Mouse (Mus musculus) lung, embryonic 15.5 days (tissue): Measurements from ENCODE around the gene Trim44. TPM values are rescaled to one million over a fixed set of nuclear protein-coding genes. Genes with fewer than 3 reads are reported as not detected.

Source experiments
- ATAC-seq: fragments of 200-750 bp; cut with Nextera tagmentation; 2 replicates; pipeline ENCODE4 v1.8.0; 2017; ENCODE audit warnings: moderate number of reproducible peaks, borderline replicate concordance; ENCODE audit not compliant: low FRiP score, low TSS enrichment; ENCODE audit errors: extremely low read depth
- H3K27ac ChIP-seq: fragments of 300-500 bp; sonication (generic); 2 replicates; pipeline ENCODE4 v1.5.1; 2015; ENCODE audit warnings: moderate library complexity, mild to moderate bottlenecking, inconsistent platforms
- H3K27me3 ChIP-seq: fragments of 300-500 bp; sonication (generic); 2 replicates; pipeline ENCODE4 v1.6.1; 2015; ENCODE audit warnings: inconsistent platforms
- H3K36me3 ChIP-seq: fragments of 300-500 bp; sonication (generic); 2 replicates; pipeline ENCODE4 v1.6.1; 2015; ENCODE audit warnings: inconsistent platforms
- H3K4me1 ChIP-seq: fragments of 300-500 bp; sonication (generic); 2 replicates; pipeline ENCODE4 v1.6.1; 2015; ENCODE audit warnings: inconsistent platforms
- H3K4me2 ChIP-seq: fragments of 300-500 bp; sonication (generic); 2 replicates; pipeline ENCODE4 v1.6.1; 2015; ENCODE audit warnings: inconsistent platforms, mild to moderate bottlenecking, moderate library complexity
- H3K4me3 ChIP-seq: fragments of 300-500 bp; sonication (generic); 2 replicates; pipeline ENCODE4 v1.5.1; 2015; ENCODE audit warnings: mild to moderate bottlenecking, inconsistent platforms
- H3K9ac ChIP-seq: fragments of 300-500 bp; sonication (generic); 2 replicates; pipeline ENCODE4 v1.6.1; 2015; ENCODE audit warnings: inconsistent platforms
- H3K9me3 ChIP-seq: fragments of 300-500 bp; sonication (generic); 2 replicates; pipeline ENCODE4 v1.6.1; 2016; ENCODE audit warnings: inconsistent platforms
- WGBS: fragments of 180-500 bp; shearing (Covaris S2); methylation state at CpG from one replicate; pipeline ENCODE4 v1.1.7; 2015; 5-methylcytosine and 5-hydroxymethylcytosine counted together
- polyA plus RNA-seq: library from polyadenylated mRNA; unstranded; fragments of >200 nt; fragmentation: Nextera tagmentation; extraction: Ambion mirVana; gene quantifications from 2 replicates; pipeline ENCODE4 v1.2.1, GENCODE M21; 2015

The Trim44 gene
- polyA plus RNA-seq, 1 experiment from 2014 or later: 27.8 TPM

GRCm38 (mm10) chr2:102403306-102403705, 4.3 kb downstream of the Trim44 start:
- ATAC-seq: no peak
- H3K36me3 ChIP-seq: no peaks in the 10 kb centered on the region
- H3K27me3 ChIP-seq: no peaks in the 10 kb centered on the region
- H3K9me3 ChIP-seq: no peaks in the 10 kb centered on the region
- H3K4me1 ChIP-seq: peaks cover 39% of the 10 kb centered on the region
- H3K27ac ChIP-seq: no peak overlapping the region
- WGBS: 76% methylated on average over 4 of the region's 4 CpGs
- H3K9ac ChIP-seq: no peak overlapping the region
- H3K4me3 ChIP-seq: no peak overlapping the region
- H3K4me2 ChIP-seq: no peak overlapping the region

GRCm38 (mm10) chr2:102401352-102401692, 6.3 kb downstream of the Trim44 start:
- Histone ChIP-seq H3K4me1 (peaks cover 23% of the 10 kb centered on the region), H3K4me2 (peak overlapping the region; percentile 84), H3K27me3 (no peaks in the 10 kb centered on the region), H3K36me3 (no peaks in the 10 kb centered on the region), H3K9ac (peak overlapping the region; percentile 79), H3K27ac (peak overlapping the region; percentile 96), H3K4me3 (peak overlapping the region; percentile 73), H3K9me3 (no peaks in the 10 kb centered on the region)
- WGBS: 11% methylated on average over 6 of the region's 6 CpGs
- ATAC-seq: no peak

GRCm38 (mm10) chr2:102400605-102401351, 6.8 kb downstream of the Trim44 start:
- ATAC-seq: peak; percentile 94
- Histone ChIP-seq H3K36me3 (no peaks in the 10 kb centered on the region), H3K4me1 (peaks cover 21% of the 10 kb centered on the region), H3K27me3 (no peaks in the 10 kb centered on the region), H3K4me2 (peak overlapping the region; percentile 84), H3K9ac (peak overlapping the region; percentile 79), H3K9me3 (no peaks in the 10 kb centered on the region), H3K4me3 (peak overlapping the region; percentile 73), H3K27ac (peak overlapping the region; percentile 96)
- under 1% methylated on average over 64 of the region's 94 CpGs for WGBS

DNA sequence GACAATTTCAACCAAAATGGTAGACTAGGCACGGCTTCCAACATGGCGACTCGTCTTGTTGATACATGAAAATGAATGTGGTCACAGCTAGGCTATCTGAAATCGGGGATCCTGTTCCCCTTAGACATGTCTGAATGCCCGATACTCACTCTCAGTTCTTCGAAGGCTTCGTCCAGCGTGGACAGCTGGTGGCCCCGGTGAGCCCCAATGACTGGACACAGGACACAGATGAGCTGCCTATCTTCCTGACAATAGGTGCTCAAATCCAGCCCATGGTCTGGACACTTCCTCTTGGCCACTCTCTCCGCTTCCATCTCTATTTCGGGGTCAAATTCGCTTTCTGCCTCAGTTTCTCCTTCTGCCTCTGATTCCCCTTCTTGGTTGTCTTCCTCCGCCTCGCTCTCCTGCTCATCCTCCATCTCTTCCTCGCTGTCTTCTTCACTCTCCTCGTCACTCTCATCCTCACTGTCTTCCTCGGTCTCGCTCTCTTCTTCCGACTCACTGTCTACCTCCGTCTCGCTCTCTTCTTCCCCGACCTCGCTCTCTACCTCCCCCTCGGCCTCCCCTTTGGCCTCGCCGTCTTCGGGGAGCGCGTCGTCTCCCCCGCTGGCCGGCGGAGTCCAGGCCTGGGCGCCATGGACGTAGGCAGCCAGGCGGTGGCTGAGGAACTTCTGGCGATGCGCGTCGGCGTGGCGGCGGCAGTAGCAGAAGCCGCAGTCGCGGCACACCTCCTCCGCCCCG, 7.6 kb downstream of the Trim44 start:
- Histone ChIP-seq H3K4me2 (peak overlapping the region; percentile 84), H3K27ac (peak overlapping the region; percentile 96), H3K9me3 (no peaks in the 10 kb centered on the region), H3K36me3 (no peaks in the 10 kb centered on the region), H3K27me3 (no peaks in the 10 kb centered on the region), H3K9ac (peak overlapping the region; percentile 79), H3K4me3 (peak overlapping the region; percentile 73), H3K4me1 (peaks cover 21% of the 10 kb centered on the region)
- ATAC-seq: no peak
- 33% methylated on average over 48 of the region's 48 CpGs for WGBS

DNA sequence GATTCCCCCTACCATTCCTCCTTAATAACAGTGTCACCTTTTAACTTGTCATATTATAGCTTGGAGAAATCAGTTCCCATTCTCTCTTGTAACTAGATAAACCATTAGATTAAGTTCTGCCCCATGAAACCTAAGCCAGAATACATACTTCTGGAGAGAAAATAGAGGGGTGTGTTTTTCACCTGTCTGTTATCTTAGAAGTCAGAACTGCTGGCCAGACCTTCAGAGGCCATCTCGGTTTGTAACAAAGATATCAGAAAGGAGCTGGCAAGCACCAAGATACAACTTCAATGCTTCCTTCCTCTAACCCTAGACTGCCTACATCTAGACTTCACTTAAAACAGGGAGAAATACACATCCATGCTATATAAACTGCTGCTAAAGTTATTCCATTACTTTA, 11.1 kb downstream of the Trim44 start:
- H3K27me3 ChIP-seq: no peaks in the 10 kb centered on the region
- H3K4me1 ChIP-seq: peaks cover 19% of the 10 kb centered on the region
- H3K9ac ChIP-seq: no peak overlapping the region
- 68% methylated on average over 1 of the region's 1 CpGs for WGBS
- ATAC-seq: no peak
- no peak overlapping the region for H3K4me3 ChIP-seq
- H3K27ac ChIP-seq: no peak overlapping the region
- no peak overlapping the region for H3K4me2 ChIP-seq
- no peaks in the 10 kb centered on the region for H3K36me3 ChIP-seq
- H3K9me3 ChIP-seq: no peaks in the 10 kb centered on the region

GRCm38 (mm10) chr2:102393457-102393856, 14.2 kb downstream of the Trim44 start:
- Histone ChIP-seq H3K27ac (no peak overlapping the region), H3K9me3 (no peaks in the 10 kb centered on the region), H3K27me3 (no peaks in the 10 kb centered on the region), H3K4me3 (no peak overlapping the region), H3K36me3 (no peaks in the 10 kb centered on the region), H3K9ac (no peak overlapping the region), H3K4me2 (no peak overlapping the region), H3K4me1 (0 out of 2 replicates have a peak, but pooled peaks cover 2% of the 10 kb centered on the region)
- ATAC-seq: no peak
- 80% methylated on average over 1 of the region's 1 CpGs for WGBS

DNA sequence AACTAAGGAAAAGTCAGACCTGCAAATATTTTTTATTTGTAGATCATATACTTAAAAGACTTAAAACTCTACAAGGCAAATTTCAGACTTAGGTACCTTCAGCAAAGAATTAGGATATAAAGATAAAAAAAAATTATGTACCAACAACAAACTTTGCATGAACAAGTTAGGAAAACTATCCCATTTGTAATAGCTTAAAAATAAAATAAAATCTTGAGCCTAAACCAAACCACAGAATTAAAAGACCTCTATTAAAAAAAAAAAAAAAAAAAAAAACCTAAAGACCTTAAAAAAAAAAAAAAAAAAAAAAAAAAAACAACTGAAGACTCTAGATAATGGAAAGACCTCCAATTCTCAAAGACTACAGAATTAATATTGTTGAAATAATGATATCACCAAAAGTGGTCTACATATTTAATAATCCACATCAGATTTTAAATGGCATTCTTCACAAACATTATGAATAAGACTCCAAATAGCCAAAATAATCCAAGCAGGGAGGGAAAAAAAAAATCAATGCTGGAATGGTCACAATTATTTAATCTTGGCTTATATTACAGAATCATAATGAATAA, 22.2 kb downstream of the Trim44 start:
- no peaks in the 10 kb centered on the region for H3K27me3 ChIP-seq
- no peak overlapping the region for H3K9ac ChIP-seq
- H3K27ac ChIP-seq: no peak overlapping the region
- no peaks in the 10 kb centered on the region for H3K9me3 ChIP-seq
- no peak overlapping the region for H3K4me2 ChIP-seq
- ATAC-seq: no peak
- H3K4me3 ChIP-seq: no peak overlapping the region
- H3K4me1 ChIP-seq: peaks cover 20% of the 10 kb centered on the region
- peaks cover 3% of the 10 kb centered on the region; the same call in 1 of the 2 replicates for H3K36me3 ChIP-seq

- ATAC-seq: no peak
- H3K9me3 ChIP-seq: no peaks in the 10 kb centered on the region
- no peak overlapping the region for H3K4me2 ChIP-seq
- H3K27me3 ChIP-seq: no peaks in the 10 kb centered on the region
- no peak overlapping the region for H3K4me3 ChIP-seq
- peaks cover 3% of the 10 kb centered on the region; the same call in 1 of the 2 replicates for H3K36me3 ChIP-seq
- H3K9ac ChIP-seq: no peak overlapping the region
- peaks cover 20% of the 10 kb centered on the region for H3K4me1 ChIP-seq
- WGBS: 55% methylated on average over 1 of the region's 1 CpGs
- H3K27ac ChIP-seq: no peak overlapping the region
Observed at GRCm38 (mm10) chr2:102384496-102384895, 23.1 kb downstream of the Trim44 start.

DNA sequence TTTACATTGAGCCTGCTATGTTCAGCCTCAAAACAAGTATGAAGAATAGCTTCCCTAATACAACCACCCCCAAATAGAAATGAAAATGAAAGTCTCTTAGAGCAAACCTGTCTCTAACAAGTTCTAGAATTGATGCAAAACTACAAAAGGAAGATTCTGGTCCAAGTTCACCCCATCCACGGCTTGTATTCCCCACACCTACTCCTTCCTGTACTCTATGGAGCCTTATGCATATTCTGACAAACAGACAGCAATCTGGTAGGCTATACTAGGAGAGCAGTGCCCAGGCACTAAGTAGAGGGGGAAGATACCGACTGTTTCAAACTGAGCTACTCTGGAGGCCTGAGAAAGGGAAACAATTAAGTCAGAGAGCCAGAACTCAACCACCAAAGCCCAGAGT, 23.6 kb downstream of the Trim44 start:
- Histone ChIP-seq H3K4me2 (no peak overlapping the region), H3K4me3 (no peak overlapping the region), H3K9me3 (no peaks in the 10 kb centered on the region), H3K36me3 (peaks cover 3% of the 10 kb centered on the region; the same call in 1 of the 2 replicates), H3K27ac (no peak overlapping the region), H3K9ac (no peak overlapping the region), H3K4me1 (peaks cover 20% of the 10 kb centered on the region), H3K27me3 (no peaks in the 10 kb centered on the region)
- ATAC-seq: no peak
- 42% methylated on average over 2 of the region's 2 CpGs for WGBS

DNA sequence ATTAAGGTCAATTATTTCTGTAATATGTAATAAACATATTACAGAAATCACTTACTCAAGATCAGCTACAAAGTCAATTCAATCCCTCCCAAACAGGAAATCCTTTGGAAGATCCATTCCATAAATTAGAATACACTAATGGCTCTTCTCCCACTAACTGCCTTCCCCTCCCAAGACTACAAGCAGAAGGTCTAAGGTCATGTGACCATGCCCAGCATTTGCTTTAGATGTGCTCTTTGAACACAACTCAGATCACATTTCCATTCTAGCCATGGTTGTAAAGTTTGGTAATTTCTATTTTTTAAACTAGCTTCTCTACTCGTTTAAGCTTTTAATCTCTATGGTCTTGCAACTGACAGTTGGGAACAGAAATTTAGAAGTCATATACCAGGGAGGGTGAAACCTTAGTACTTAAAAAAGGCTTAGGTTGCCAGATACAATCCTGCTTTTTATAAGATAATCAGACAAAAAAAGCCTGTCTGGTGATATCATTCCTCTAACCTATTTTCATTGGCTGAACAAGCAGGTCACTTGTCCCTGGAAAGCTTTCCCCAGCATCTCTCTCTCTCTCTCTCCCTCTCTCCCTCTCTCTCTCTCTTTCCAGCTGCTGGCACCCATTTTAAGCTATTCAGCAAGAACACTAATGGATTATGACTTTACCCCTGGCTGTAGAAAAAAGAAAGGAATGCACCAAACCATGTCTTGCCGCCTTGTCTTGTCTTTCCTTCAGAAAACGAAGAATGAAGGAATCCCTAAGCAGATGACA, 24.4 kb downstream of the Trim44 start:
- Histone ChIP-seq H3K9ac (no peak overlapping the region), H3K4me3 (no peak overlapping the region)

GRCm38 (mm10) chr2:102382519-102382918, 25.1 kb downstream of the Trim44 start:
- H3K9ac ChIP-seq: no peak overlapping the region
- peaks cover 20% of the 10 kb centered on the region for H3K4me1 ChIP-seq
- WGBS: 62% methylated on average over 3 of the region's 3 CpGs
- H3K27me3 ChIP-seq: no peaks in the 10 kb centered on the region
- ATAC-seq: no peak
- peaks cover 3% of the 10 kb centered on the region; the same call in 1 of the 2 replicates for H3K36me3 ChIP-seq
- no peak overlapping the region for H3K4me2 ChIP-seq
- H3K9me3 ChIP-seq: no peaks in the 10 kb centered on the region
- no peak overlapping the region for H3K4me3 ChIP-seq
- no peak overlapping the region for H3K27ac ChIP-seq

More for the DNA sequence above, 24.4 kb downstream of the Trim44 start:
- ATAC-seq: no peak
- H3K4me1 ChIP-seq: peaks cover 20% of the 10 kb centered on the region
- H3K9me3 ChIP-seq: no peaks in the 10 kb centered on the region
- H3K36me3 ChIP-seq: peaks cover 3% of the 10 kb centered on the region; the same call in 1 of the 2 replicates
- H3K4me2 ChIP-seq: no peak overlapping the region
- H3K27ac ChIP-seq: no peak overlapping the region
- 53% methylated on average over 3 of the region's 3 CpGs for WGBS
- H3K27me3 ChIP-seq: no peaks in the 10 kb centered on the region
